In genomic region chr6:6173935-6174561, GRCm38 (mm10) we compare ENCODE assay signal across 16 mouse cellular contexts. TPM values are rescaled to one million over a fixed set of nuclear protein-coding genes. Genes with fewer than 3 reads are reported as not detected.
DNase-seq lines count a peak whose midpoint lies in the region; ATAC-seq lines count a peak whose summit lies in the region.
"Had no signal": no experiment of that assay in that cellular context is flagged by ENCODE, and none has a peak within 500 bp of the region (broad histone marks: within the 10 kb centered on the region; RNA-seq: fewer than 3 reads in every experiment).

No protein-coding gene starts in this region.

- peak; percentile 69 for DNase-seq in limb, embryonic 11.5 days (ENCODE audit: low spot score)
- no peak for DNase-seq in limb, embryonic 10.5 days (ENCODE audit: low spot score)
- peak; percentile 3 for DNase-seq in retina, adult 2 months (ENCODE audit: low read depth, low spot score)
- DNase-seq in thymus, postnatal 10 days (ENCODE audit: low spot score in 2 of 2) = no peak
- no peak for DNase-seq in left cerebral cortex, postnatal 36 days (ENCODE audit: low spot score in 2 of 2)
- DNase-seq: adrenal gland, postnatal 14 days; cerebellum, adult 11 months; embryo, embryonic 11 days; kidney, adult 8-10 months; layer of hippocampus, postnatal 36 days; right cerebral cortex, postnatal 25 days had no signal

- ATAC-seq in limb, embryonic 11.5 days (ENCODE audit: insufficient number of reproducible peaks, low FRiP score, low TSS enrichment, low read depth) = no peak
- ATAC-seq in embryonic facial prominence, embryonic 13.5 days (ENCODE audit: insufficient number of reproducible peaks, insufficient read depth, low FRiP score, low TSS enrichment, low read depth) = peak; percentile 26; the same call in 1 of the 2 replicates
- ATAC-seq in hindbrain, embryonic 15.5 days (ENCODE audit: low FRiP score, low read depth) = peak; percentile 79
- no peak for ATAC-seq in megakaryocyte-erythroid progenitor cell, adult 5-6 weeks (replicated peaks; ENCODE audit: low FRiP score, low TSS enrichment, poor library complexity, severe bottlenecking)

- peaks cover 16% of the 10 kb centered on the region for H3K4me1 ChIP-seq in limb, embryonic 11.5 days (ENCODE audit: control insufficient read depth, insufficient read depth, low read length)
- peaks cover 23% of the 10 kb centered on the region for H3K4me1 ChIP-seq in limb, embryonic 10.5 days
- peaks cover 25% of the 10 kb centered on the region for H3K4me1 ChIP-seq in embryonic facial prominence, embryonic 13.5 days
- peaks cover 20% of the 10 kb centered on the region for H3K4me1 ChIP-seq in hindbrain, embryonic 15.5 days (replicated peaks)
- H3K4me1 ChIP-seq: liver, embryonic 15.5 days had no signal

- 17% methylated on average over 9 of the region's 9 CpGs for WGBS in limb, embryonic 11.5 days
- 22% methylated on average over 9 of the region's 9 CpGs for WGBS in limb, embryonic 10.5 days
- 31% methylated on average over 9 of the region's 9 CpGs for WGBS in embryonic facial prominence, embryonic 13.5 days
- 17% methylated on average over 9 of the region's 9 CpGs for WGBS in hindbrain, embryonic 15.5 days

- H3K4me2 ChIP-seq in limb, embryonic 11.5 days (ENCODE audit: low read depth, severe bottlenecking) = no peak overlapping the region
- H3K4me2 ChIP-seq in embryonic facial prominence, embryonic 13.5 days = no peak overlapping the region
- H3K4me2 ChIP-seq in hindbrain, embryonic 15.5 days = no peak overlapping the region
- H3K4me2 ChIP-seq: heart, embryonic 12.5 days; liver, embryonic 15.5 days had no signal

- no peak overlapping the region for H3K27ac ChIP-seq in limb, embryonic 11.5 days (replicated peaks; ENCODE audit: low read depth, low read length)
- no peak overlapping the region for H3K27ac ChIP-seq in limb, embryonic 10.5 days
- no peak overlapping the region for H3K27ac ChIP-seq in embryonic facial prominence, embryonic 13.5 days
- peak overlapping the region; percentile 31; the same call in 1 of the 2 replicates for H3K27ac ChIP-seq in hindbrain, embryonic 15.5 days (replicated peaks)
- H3K27ac ChIP-seq: liver, embryonic 15.5 days had no signal

- no peaks in the 10 kb centered on the region for H3K9me3 ChIP-seq in limb, embryonic 11.5 days (ENCODE audit: control insufficient read depth, low read length)
- H3K9me3 ChIP-seq in limb, embryonic 10.5 days (replicated peaks) = no peaks in the 10 kb centered on the region
- H3K9me3 ChIP-seq in embryonic facial prominence, embryonic 13.5 days = no peaks in the 10 kb centered on the region
- no peaks in the 10 kb centered on the region for H3K9me3 ChIP-seq in hindbrain, embryonic 15.5 days
- H3K9me3 ChIP-seq: heart, embryonic 12.5 days; liver, embryonic 15.5 days had no signal

- H3K9ac ChIP-seq in limb, embryonic 11.5 days (ENCODE audit: low read length) = no peak overlapping the region
- no peak overlapping the region for H3K9ac ChIP-seq in embryonic facial prominence, embryonic 13.5 days
- no peak overlapping the region for H3K9ac ChIP-seq in hindbrain, embryonic 15.5 days
- H3K9ac ChIP-seq: liver, embryonic 15.5 days had no signal

- no peaks in the 10 kb centered on the region for H3K27me3 ChIP-seq in limb, embryonic 11.5 days (ENCODE audit: control insufficient read depth, insufficient read depth, low read length)
- no peaks in the 10 kb centered on the region for H3K27me3 ChIP-seq in limb, embryonic 10.5 days (ENCODE audit: low read depth, poor library complexity, severe bottlenecking)
- H3K27me3 ChIP-seq in embryonic facial prominence, embryonic 13.5 days = no peaks in the 10 kb centered on the region
- no peaks in the 10 kb centered on the region for H3K27me3 ChIP-seq in hindbrain, embryonic 15.5 days
- H3K27me3 ChIP-seq: heart, embryonic 12.5 days; liver, embryonic 15.5 days had no signal

- H3K4me3 ChIP-seq in limb, embryonic 11.5 days (ENCODE audit: low read depth, low read length) = no peak overlapping the region
- H3K4me3 ChIP-seq in limb, embryonic 10.5 days = no peak overlapping the region
- no peak overlapping the region for H3K4me3 ChIP-seq in embryonic facial prominence, embryonic 13.5 days
- H3K4me3 ChIP-seq in hindbrain, embryonic 15.5 days = no peak overlapping the region
- H3K4me3 ChIP-seq: heart, embryonic 12.5 days; liver, embryonic 15.5 days had no signal

- H3K36me3 ChIP-seq in limb, embryonic 11.5 days (ENCODE audit: control insufficient read depth, insufficient read depth, low read length) = no peaks in the 10 kb centered on the region
- H3K36me3 ChIP-seq in limb, embryonic 10.5 days = peaks cover 27% of the 10 kb centered on the region
- H3K36me3 ChIP-seq in embryonic facial prominence, embryonic 13.5 days = peaks cover 6% of the 10 kb centered on the region
- H3K36me3 ChIP-seq in hindbrain, embryonic 15.5 days = no peaks in the 10 kb centered on the region

- intact Hi-C loops in left cerebral cortex, postnatal 36 days (cut with DNase I) = no loop called here

RNA-seq across cellular contexts. Expression of gene Slc25a13, which starts 42.9 kb away (rescaled TPM):
- 50.1 and 51.2 TPM in 2 replicates for polyA plus RNA-seq in limb, embryonic 11.5 days (2014; fragmentation: Nextera tagmentation; extraction: Ambion mirVana)
- polyA plus RNA-seq in limb, embryonic 10.5 days (2016; fragmentation: Nextera tagmentation; extraction: Ambion mirVana) = 52.8 and 60.2 TPM in 2 replicates
- polyA plus RNA-seq in embryonic facial prominence, embryonic 13.5 days (2015; fragmentation: Nextera tagmentation; extraction: Ambion mirVana) = 20.2 and 24.7 TPM in 2 replicates
- polyA plus RNA-seq in hindbrain, embryonic 15.5 days (2015; fragmentation: Nextera tagmentation; extraction: Ambion mirVana) = 5.3 and 5.8 TPM in 2 replicates
- total RNA-seq in left cerebral cortex, postnatal 36 days (2021) = 1 to 10 TPM; 2.1 to 2.3 TPM
- total RNA-seq in megakaryocyte-erythroid progenitor cell, adult 5-6 weeks (2014; fragmentation: Nextera tagmentation) = 8.0 and 12.4 TPM in 2 replicates
- total RNA-seq in megakaryocyte-erythroid progenitor cell, adult 5-6 weeks (2017) = 18.2 and 35.3 TPM in 2 replicates

Comparison
In these comparisons a context has a peak if more than half of its experiments do, and no peak if none do; other contexts are left out.
1. DNase-seq: peak in limb, embryonic 11.5 days (single experiment) and retina, adult 2 months (single experiment); none in limb, embryonic 10.5 days (single experiment), thymus, postnatal 10 days (0 of 2) and left cerebral cortex, postnatal 36 days (0 of 2).
2. ATAC-seq: peak in embryonic facial prominence, embryonic 13.5 days (single experiment) and hindbrain, embryonic 15.5 days (single experiment); none in limb, embryonic 11.5 days (single experiment) and megakaryocyte-erythroid progenitor cell, adult 5-6 weeks (single experiment).